Mouse (Mus musculus): ENCODE measurements around the gene Ncln.

Ncln gene

GRCm38 (mm10) chr10:81491018-81491417 is 5.2 kb downstream of the Ncln start:
- DNase-seq (ENCODE audit: extremely low read depth, low read depth, low spot score), result no peak

- no peak for DNase-seq (ENCODE audit: extremely low read depth, low read depth, low spot score)
These were observed 6.3 kb downstream of the Ncln start for GRCm38 (mm10) chr10:81489941-81490340.

GRCm38 (mm10) chr10:81488081-81488480 is 8.1 kb downstream of the Ncln start:
- no peak for DNase-seq (ENCODE audit: extremely low read depth, low read depth, low spot score)

- DNase-seq (ENCODE audit: extremely low read depth, low read depth, low spot score), result no peak
These were observed 9.7 kb downstream of the Ncln start for GRCm38 (mm10) chr10:81486496-81486895.

GRCm38 (mm10) chr10:81485479-81486018 is 10.6 kb downstream of the Ncln start:
- DNase-seq (ENCODE audit: extremely low read depth, low read depth, low spot score), result no peak

GRCm38 (mm10) chr10:81485060-81485449 is 11.1 kb downstream of the Ncln start:
- no peak for DNase-seq (ENCODE audit: extremely low read depth, low read depth, low spot score)

GRCm38 (mm10) chr10:81484441-81485059 is 11.6 kb downstream of the Ncln start:
- no peak for DNase-seq (ENCODE audit: extremely low read depth, low read depth, low spot score)

GRCm38 (mm10) chr10:81483983-81484382 is 12.2 kb downstream of the Ncln start:
- no peak for DNase-seq (ENCODE audit: extremely low read depth, low read depth, low spot score)

- no peak for DNase-seq (ENCODE audit: extremely low read depth, low read depth, low spot score)
These were observed 13.7 kb downstream of the Ncln start, which contains the start of gene Celf5 for GRCm38 (mm10) chr10:81482533-81482889. Celf5 (minus strand) TSS chr10:81482709.

- no peak for DNase-seq (ENCODE audit: extremely low read depth, low read depth, low spot score)
These were observed 14.3 kb downstream of the Ncln start for GRCm38 (mm10) chr10:81481605-81482532.

- no peak for DNase-seq (ENCODE audit: extremely low read depth, low read depth, low spot score)
These were observed 21.7 kb downstream of the Ncln start for GRCm38 (mm10) chr10:81474461-81474860.

GRCm38 (mm10) chr10:81473003-81473451 is 23.2 kb downstream of the Ncln start:
- DNase-seq (ENCODE audit: extremely low read depth, low read depth, low spot score), result no peak

- no peak for DNase-seq (ENCODE audit: extremely low read depth, low read depth, low spot score)
These were observed 23.7 kb downstream of the Ncln start for GRCm38 (mm10) chr10:81472403-81473002.

GRCm38 (mm10) chr10:81470454-81470853 is 25.7 kb downstream of the Ncln start:
- DNase-seq (ENCODE audit: extremely low read depth, low read depth, low spot score), result no peak

GRCm38 (mm10) chr10:81469253-81469652 is 26.9 kb downstream of the Ncln start:
- DNase-seq (ENCODE audit: extremely low read depth, low read depth, low spot score), result no peak

- DNase-seq (ENCODE audit: extremely low read depth, low read depth, low spot score), result no peak
These were observed 28.4 kb downstream of the Ncln start for GRCm38 (mm10) chr10:81467670-81468235.

GRCm38 (mm10) chr10:81466881-81467280 is 29.3 kb downstream of the Ncln start:
- DNase-seq (ENCODE audit: extremely low read depth, low read depth, low spot score), result no peak

GRCm38 (mm10) chr10:81466066-81466465 is 30.1 kb downstream of the Ncln start:
- DNase-seq (ENCODE audit: extremely low read depth, low read depth, low spot score), result no peak

GRCm38 (mm10) chr10:81465265-81465645 is 30.9 kb downstream of the Ncln start:
- no peak for DNase-seq (ENCODE audit: extremely low read depth, low read depth, low spot score)

- DNase-seq (ENCODE audit: extremely low read depth, low read depth, low spot score), result no peak
These were observed 31.6 kb downstream of the Ncln start for GRCm38 (mm10) chr10:81464405-81465264.
